Mouse (Mus musculus) neural tube, embryonic 12.5 days (tissue): ENCODE measurements around the gene Ncf2. TPM values are rescaled to one million over a fixed set of nuclear protein-coding genes. Genes with fewer than 3 reads are reported as not detected.

Experiments used
- ATAC-seq: fragments of 200-750 bp; cut with Nextera tagmentation; 2 replicates; pipeline ENCODE4 v1.8.0; 2017; ENCODE audit warnings: low read depth, mild to moderate bottlenecking, moderate TSS enrichment, moderate library complexity; ENCODE audit not compliant: low FRiP score
- H3K27ac ChIP-seq: fragments of 300-500 bp; sonication (generic); 2 replicates; pipeline ENCODE4 v1.5.1; 2016
- H3K27me3 ChIP-seq: fragments of 300-500 bp; sonication (generic); replicated peaks from 2 replicates; pipeline ENCODE4 v1.6.1; 2016; ENCODE audit warnings: mild to moderate bottlenecking
- H3K36me3 ChIP-seq: fragments of 300-500 bp; sonication (generic); 2 replicates; pipeline ENCODE4 v1.6.1; 2016; ENCODE audit warnings: mild to moderate bottlenecking
- H3K4me1 ChIP-seq: fragments of 300-500 bp; sonication (generic); 2 replicates; pipeline ENCODE4 v1.6.1; 2016
- H3K4me2 ChIP-seq: fragments of 300-500 bp; sonication (generic); replicated peaks from 2 replicates; pipeline ENCODE4 v1.6.1; 2016; ENCODE audit warnings: mild to moderate bottlenecking
- H3K4me3 ChIP-seq: fragments of 300-500 bp; sonication (generic); 2 replicates; pipeline ENCODE4 v1.5.1; 2016
- H3K9ac ChIP-seq: fragments of 300-500 bp; sonication (generic); 2 replicates; pipeline ENCODE4 v1.6.1; 2016; ENCODE audit warnings: mild to moderate bottlenecking
- H3K9me3 ChIP-seq: fragments of 300-500 bp; sonication (generic); 2 replicates; pipeline ENCODE4 v1.6.1; 2016; ENCODE audit warnings: mild to moderate bottlenecking
- WGBS: fragments of 180-500 bp; shearing (Covaris S2); methylation state at CpG from one replicate; pipeline ENCODE4 v1.1.7; 2016; 5-methylcytosine and 5-hydroxymethylcytosine counted together
- polyA plus RNA-seq: library from polyadenylated mRNA; unstranded; fragments of >200 nt; fragmentation: Nextera tagmentation; extraction: Ambion mirVana; gene quantifications from 2 replicates; pipeline ENCODE4 v1.2.1, GENCODE M21; 2016

The Ncf2 gene
- polyA plus RNA-seq, 1 experiment from 2014 or later = 3.0 TPM

- ATAC-seq = no peak
- Histone ChIP-seq H3K4me3 (no peak overlapping the region), H3K27me3 (no peaks in the 10 kb centered on the region), H3K4me1 (peaks cover 6% of the 10 kb centered on the region; the same call in 1 of the 2 replicates), H3K9me3 (no peaks in the 10 kb centered on the region), H3K27ac (no peak overlapping the region), H3K4me2 (no peak overlapping the region), H3K36me3 (no peaks in the 10 kb centered on the region), H3K9ac (no peak overlapping the region)
- 66% methylated on average over 18 of the region's 18 CpGs for WGBS
Observed at GRCm38 (mm10) chr1:152807619-152808391, 7.8 kb downstream of the Ncf2 start.

- no peak for ATAC-seq
- Histone ChIP-seq H3K4me2 (no peak overlapping the region), H3K4me1 (peaks cover 6% of the 10 kb centered on the region; the same call in 1 of the 2 replicates), H3K27me3 (no peaks in the 10 kb centered on the region), H3K4me3 (no peak overlapping the region), H3K27ac (no peak overlapping the region), H3K36me3 (no peaks in the 10 kb centered on the region), H3K9me3 (no peaks in the 10 kb centered on the region), H3K9ac (no peak overlapping the region)
- 75% methylated on average over 2 of the region's 2 CpGs for WGBS
Observed at GRCm38 (mm10) chr1:152808392-152808680, 8.3 kb downstream of the Ncf2 start.

GRCm38 (mm10) chr1:152809541-152810252 lies 9.7 kb downstream of the Ncf2 start:
- H3K4me1 ChIP-seq = peaks cover 6% of the 10 kb centered on the region; the same call in 1 of the 2 replicates

GRCm38 (mm10) chr1:152810533-152811439 lies 10.8 kb downstream of the Ncf2 start:
- no peaks in the 10 kb centered on the region for H3K9me3 ChIP-seq
- H3K4me3 ChIP-seq = no peak overlapping the region
- H3K9ac ChIP-seq = no peak overlapping the region
- H3K36me3 ChIP-seq = no peaks in the 10 kb centered on the region
- no peak overlapping the region for H3K27ac ChIP-seq
- H3K4me1 ChIP-seq = peaks cover 17% of the 10 kb centered on the region
- 65% methylated on average over 13 of the region's 13 CpGs for WGBS
- no peak overlapping the region for H3K4me2 ChIP-seq
- ATAC-seq = no peak
- H3K27me3 ChIP-seq = no peaks in the 10 kb centered on the region

More at GRCm38 (mm10) chr1:152809541-152810252, 9.7 kb downstream of the Ncf2 start:
- H3K9me3 ChIP-seq = no peaks in the 10 kb centered on the region
- WGBS = 38% methylated on average over 8 of the region's 8 CpGs
- H3K4me2 ChIP-seq = no peak overlapping the region
- H3K9ac ChIP-seq = peak overlapping the region; percentile 26; the same call in 1 of the 2 replicates
- no peaks in the 10 kb centered on the region for H3K36me3 ChIP-seq
- ATAC-seq = 0 out of 2 replicates have a peak, but pooled peaks have one; percentile 18
- no peak overlapping the region for H3K4me3 ChIP-seq
- H3K27ac ChIP-seq = no peak overlapping the region
- no peaks in the 10 kb centered on the region for H3K27me3 ChIP-seq

GRCm38 (mm10) chr1:152815265-152815701 lies 15.3 kb downstream of the Ncf2 start:
- Histone ChIP-seq H3K27me3 (no peaks in the 10 kb centered on the region), H3K4me1 (peaks cover 37% of the 10 kb centered on the region), H3K27ac (no peak overlapping the region), H3K9ac (no peak overlapping the region), H3K9me3 (no peaks in the 10 kb centered on the region), H3K4me3 (no peak overlapping the region), H3K36me3 (no peaks in the 10 kb centered on the region), H3K4me2 (no peak overlapping the region)
- 30% methylated on average over 7 of the region's 7 CpGs for WGBS
- peak; percentile 73 for ATAC-seq

GRCm38 (mm10) chr1:152817027-152817769 lies 17.2 kb downstream of the Ncf2 start:
- no peak overlapping the region for H3K9ac ChIP-seq
- H3K4me3 ChIP-seq = no peak overlapping the region
- H3K27ac ChIP-seq = peak overlapping the region; percentile 57; the same call in 1 of the 2 replicates
- peak overlapping the region; percentile 27; the same call in 1 of the 2 replicates for H3K4me2 ChIP-seq
- H3K27me3 ChIP-seq = no peaks in the 10 kb centered on the region
- H3K36me3 ChIP-seq = no peaks in the 10 kb centered on the region
- peak; percentile 72 for ATAC-seq
- H3K9me3 ChIP-seq = no peaks in the 10 kb centered on the region
- peaks cover 34% of the 10 kb centered on the region for H3K4me1 ChIP-seq
- WGBS = 16% methylated on average over 12 of the region's 12 CpGs

- Histone ChIP-seq H3K27me3 (no peaks in the 10 kb centered on the region), H3K9me3 (0 out of 2 replicates have a peak, but pooled peaks cover 3% of the 10 kb centered on the region), H3K4me1 (peaks cover 34% of the 10 kb centered on the region), H3K9ac (no peak overlapping the region), H3K27ac (peak overlapping the region; percentile 6; the same call in 1 of the 2 replicates), H3K36me3 (no peaks in the 10 kb centered on the region), H3K4me3 (no peak overlapping the region), H3K4me2 (peak overlapping the region; percentile 14; the same call in 1 of the 2 replicates)
- 0 out of 2 replicates have a peak, but pooled peaks have one; percentile 21 for ATAC-seq
- WGBS = 13% methylated on average over 10 of the region's 10 CpGs
Observed at GRCm38 (mm10) chr1:152817794-152818193, 17.8 kb downstream of the Ncf2 start.

GRCm38 (mm10) chr1:152819558-152819957 lies 19.6 kb downstream of the Ncf2 start:
- Histone ChIP-seq H3K4me1 (peaks cover 34% of the 10 kb centered on the region), H3K27ac (no peak overlapping the region), H3K36me3 (no peaks in the 10 kb centered on the region), H3K4me2 (no peak overlapping the region), H3K4me3 (no peak overlapping the region), H3K27me3 (no peaks in the 10 kb centered on the region), H3K9ac (no peak overlapping the region), H3K9me3 (0 out of 2 replicates have a peak, but pooled peaks cover 7% of the 10 kb centered on the region)
- no peak for ATAC-seq
- 84% methylated on average over 6 of the region's 6 CpGs for WGBS

- Histone ChIP-seq H3K4me2 (no peak overlapping the region), H3K9ac (no peak overlapping the region), H3K27ac (no peak overlapping the region), H3K9me3 (0 out of 2 replicates have a peak, but pooled peaks cover 7% of the 10 kb centered on the region), H3K27me3 (no peaks in the 10 kb centered on the region), H3K36me3 (no peaks in the 10 kb centered on the region), H3K4me1 (peaks cover 21% of the 10 kb centered on the region), H3K4me3 (no peak overlapping the region)
- no peak for ATAC-seq
- 82% methylated on average over 7 of the region's 7 CpGs for WGBS
Observed at GRCm38 (mm10) chr1:152820911-152821695, 21.1 kb downstream of the Ncf2 start.

GRCm38 (mm10) chr1:152821746-152822145 lies 21.8 kb downstream of the Ncf2 start:
- H3K27me3 ChIP-seq = no peaks in the 10 kb centered on the region
- 93% methylated on average over 4 of the region's 4 CpGs for WGBS
- no peak for ATAC-seq
- H3K4me1 ChIP-seq = peaks cover 14% of the 10 kb centered on the region
- no peak overlapping the region for H3K4me2 ChIP-seq
- no peak overlapping the region for H3K27ac ChIP-seq
- H3K9ac ChIP-seq = no peak overlapping the region
- H3K9me3 ChIP-seq = 0 out of 2 replicates have a peak, but pooled peaks cover 7% of the 10 kb centered on the region
- H3K36me3 ChIP-seq = no peaks in the 10 kb centered on the region
- H3K4me3 ChIP-seq = no peak overlapping the region
